Mouse (Mus musculus) testis, adult 2 months (tissue): ENCODE results near the gene Aven.

ENCODE experiments used
- CTCF ChIP-seq: fragments of 200-500 bp; IDR thresholded peaks from 2 replicates; pipeline ENCODE4 v1.5.1; 2012; ENCODE audit warnings: low read depth, mild to moderate bottlenecking, inconsistent platforms, low read length, moderate library complexity; ENCODE audit not compliant: control insufficient read depth, insufficient read depth, insufficient replicate concordance
- POLR2A ChIP-seq: fragments of 200-500 bp; IDR thresholded peaks from 2 replicates; pipeline ENCODE4 v1.6.1; 2012; ENCODE audit warnings: low read depth, mild to moderate bottlenecking, inconsistent platforms, low read length, moderate library complexity; ENCODE audit not compliant: control insufficient read depth

- no peak for TF ChIP-seq CTCF
- no peak for TF ChIP-seq POLR2A
Observed at GRCm38 (mm10) chr2:112566290-112567085, 73.7 kb downstream of the Aven start.
